Mouse (Mus musculus) midbrain, embryonic 10.5 days (tissue): ENCODE measurements around the gene Man1a2. TPM values are rescaled to one million over a fixed set of nuclear protein-coding genes. Genes with fewer than 3 reads are reported as not detected.

Experiments
- DNase-seq: peaks from one replicate; pipeline ENCODE4 v3.0.0-alpha.2; 2017; ENCODE audit warnings: low spot score
- H3K27ac ChIP-seq: fragments of 300-500 bp; sonication (generic); replicated peaks from 2 replicates; pipeline ENCODE4 v1.5.1; 2016; ENCODE audit warnings: mild to moderate bottlenecking
- H3K27me3 ChIP-seq: fragments of 300-500 bp; sonication (generic); 2 replicates; pipeline ENCODE4 v1.6.1; 2016; ENCODE audit warnings: low read depth, mild to moderate bottlenecking; ENCODE audit not compliant: poor library complexity, severe bottlenecking
- H3K36me3 ChIP-seq: fragments of 300-500 bp; sonication (generic); 2 replicates; pipeline ENCODE4 v1.6.1; 2016; ENCODE audit warnings: mild to moderate bottlenecking, moderate library complexity
- H3K4me1 ChIP-seq: fragments of 300-500 bp; sonication (generic); 2 replicates; pipeline ENCODE4 v1.6.1; 2016
- H3K4me3 ChIP-seq: fragments of 300-500 bp; sonication (generic); 2 replicates; pipeline ENCODE4 v1.5.1; 2016; ENCODE audit warnings: mild to moderate bottlenecking, moderate library complexity
- H3K9me3 ChIP-seq: fragments of 300-500 bp; sonication (generic); replicated peaks from 2 replicates; pipeline ENCODE4 v1.6.1; 2016; ENCODE audit warnings: mild to moderate bottlenecking
- WGBS: fragments of 180-500 bp; shearing (Covaris S2); methylation state at CpG from one replicate; pipeline ENCODE4 v1.1.7; 2016; 5-methylcytosine and 5-hydroxymethylcytosine counted together
- polyA plus RNA-seq: library from polyadenylated mRNA; unstranded; fragments of >200 nt; fragmentation: Nextera tagmentation; extraction: Ambion mirVana; gene quantifications from 2 replicates; pipeline ENCODE4 v1.2.1, GENCODE M21; 2016

The Man1a2 gene
- polyA plus RNA-seq, 1 experiment from 2014 or later = 41.1 TPM

DNA sequence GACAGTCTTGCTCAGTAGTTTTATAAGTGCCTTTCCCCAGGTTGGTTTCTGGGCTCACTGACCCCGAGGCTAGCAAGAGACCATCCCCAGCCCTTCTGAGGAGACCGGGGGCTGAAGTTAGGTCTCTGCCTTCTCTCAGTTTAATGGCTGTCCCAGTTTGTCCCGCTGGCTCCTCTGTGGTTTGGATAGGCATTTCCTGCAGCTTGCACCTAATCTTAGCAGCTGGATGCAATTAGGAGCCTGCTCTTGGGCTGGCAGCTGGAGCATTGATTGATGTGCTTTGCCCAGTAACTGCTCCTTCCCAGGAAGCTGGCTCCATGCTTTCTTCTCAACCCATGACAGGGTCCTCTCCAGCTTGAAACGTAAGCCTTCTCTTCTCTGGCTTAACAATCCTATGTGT lies 26.2 kb upstream of the Man1a2 start:
- no peak overlapping the region for H3K27ac ChIP-seq
- no peak for DNase-seq

DNA sequence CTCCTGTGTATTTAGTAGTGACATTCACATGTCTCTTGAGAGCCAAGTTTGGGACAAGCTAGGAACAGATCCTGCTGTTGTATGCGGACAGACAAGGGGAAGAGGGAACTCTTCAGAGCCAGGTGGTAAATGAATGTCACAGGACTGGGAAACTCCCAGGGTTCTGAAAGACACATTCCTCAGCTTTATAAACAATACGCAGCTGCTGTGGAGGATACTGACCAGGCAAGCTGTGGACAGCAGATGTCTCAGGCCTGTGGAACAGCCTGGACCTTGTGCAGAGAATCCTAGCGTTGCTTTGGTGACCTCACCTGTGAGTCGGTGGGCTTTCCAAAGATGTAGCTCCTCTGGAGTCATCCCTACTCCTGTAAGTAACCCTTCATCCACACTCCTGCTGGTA lies 21.8 kb upstream of the Man1a2 start:
- H3K4me1 ChIP-seq = peaks cover 13% of the 10 kb centered on the region
- no peak overlapping the region for H3K27ac ChIP-seq
- DNase-seq = no peak
- no peaks in the 10 kb centered on the region for H3K9me3 ChIP-seq
- 87% methylated on average over 4 of the region's 4 CpGs for WGBS
- no peaks in the 10 kb centered on the region for H3K27me3 ChIP-seq
- H3K4me3 ChIP-seq = no peak overlapping the region
- H3K36me3 ChIP-seq = no peaks in the 10 kb centered on the region

More for the DNA sequence above, 26.2 kb upstream of the Man1a2 start:
- Histone ChIP-seq H3K9me3 (no peaks in the 10 kb centered on the region), H3K4me3 (no peak overlapping the region), H3K4me1 (0 out of 2 replicates have a peak, but pooled peaks cover 4% of the 10 kb centered on the region), H3K27me3 (no peaks in the 10 kb centered on the region), H3K36me3 (no peaks in the 10 kb centered on the region)
- 69% methylated on average over 4 of the region's 4 CpGs for WGBS

GRCm38 (mm10) chr3:100705128-100705667 lies 19.9 kb upstream of the Man1a2 start:
- H3K4me1 ChIP-seq = peaks cover 13% of the 10 kb centered on the region
- H3K27ac ChIP-seq = peak overlapping the region; percentile 28; the same call in 1 of the 2 replicates
- 0 out of 2 replicates have a peak overlapping the region, but pooled peaks have one; percentile 7 for H3K4me3 ChIP-seq
- DNase-seq = peak; percentile 31
- no peaks in the 10 kb centered on the region for H3K36me3 ChIP-seq
- H3K9me3 ChIP-seq = no peaks in the 10 kb centered on the region
- 59% methylated on average over 11 of the region's 11 CpGs for WGBS
- H3K27me3 ChIP-seq = no peaks in the 10 kb centered on the region

GRCm38 (mm10) chr3:100703847-100704644 lies 18.7 kb upstream of the Man1a2 start:
- Histone ChIP-seq H3K4me1 (peaks cover 13% of the 10 kb centered on the region), H3K36me3 (no peaks in the 10 kb centered on the region), H3K4me3 (no peak overlapping the region), H3K27me3 (no peaks in the 10 kb centered on the region), H3K27ac (no peak overlapping the region), H3K9me3 (no peaks in the 10 kb centered on the region)
- no peak for DNase-seq
- 79% methylated on average over 22 of the region's 22 CpGs for WGBS

DNA sequence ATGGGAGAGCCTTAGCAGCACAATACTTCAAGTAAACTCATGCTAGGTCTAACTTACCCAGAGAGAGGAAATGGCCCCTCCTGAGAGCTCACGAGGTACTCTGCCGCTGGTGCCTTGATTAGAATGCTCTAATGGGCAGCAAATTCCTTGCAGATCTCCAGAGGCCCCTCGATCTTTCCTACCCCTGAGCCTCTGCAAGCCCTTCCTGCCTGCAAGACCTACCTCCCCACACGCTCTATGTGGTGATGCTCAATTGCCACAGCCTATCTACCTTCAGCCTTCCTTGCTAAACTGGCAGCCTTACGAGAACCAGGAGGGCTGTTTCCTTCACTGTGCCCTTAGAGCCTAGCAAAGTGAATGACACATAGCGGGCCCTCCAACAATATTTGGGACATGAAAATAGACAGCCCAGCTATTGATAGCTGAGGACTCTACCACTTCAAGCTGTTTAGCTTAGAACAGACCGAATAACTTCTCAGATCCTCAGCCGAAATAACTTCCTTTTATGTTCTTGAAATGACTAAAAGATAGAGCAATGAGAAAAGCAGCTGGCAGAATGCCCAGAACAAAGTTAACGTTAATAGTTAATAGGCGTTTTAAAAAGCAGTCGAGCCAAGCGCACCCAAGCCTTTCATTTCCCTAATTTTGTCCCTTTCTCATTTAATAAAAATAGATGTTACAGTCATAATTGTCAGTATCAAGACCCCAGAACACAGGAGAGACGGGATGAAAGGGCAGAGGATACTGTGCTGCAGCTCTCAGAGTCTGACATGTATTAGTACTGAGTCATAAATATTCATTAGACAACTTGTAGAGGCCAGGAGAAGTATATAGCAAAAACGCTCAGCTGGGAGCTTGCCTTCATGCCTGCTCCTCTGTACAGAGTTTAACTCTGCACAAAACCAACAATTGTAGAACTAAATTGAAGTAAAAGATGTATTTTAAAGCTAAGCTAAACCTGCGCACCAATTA lies 17.9 kb upstream of the Man1a2 start:
- no peaks in the 10 kb centered on the region for H3K36me3 ChIP-seq
- no peaks in the 10 kb centered on the region for H3K27me3 ChIP-seq
- 82% methylated on average over 15 of the region's 15 CpGs for WGBS
- H3K4me3 ChIP-seq = no peak overlapping the region
- peaks cover 13% of the 10 kb centered on the region for H3K4me1 ChIP-seq
- no peak overlapping the region for H3K27ac ChIP-seq
- H3K9me3 ChIP-seq = no peaks in the 10 kb centered on the region
- DNase-seq = no peak

DNA sequence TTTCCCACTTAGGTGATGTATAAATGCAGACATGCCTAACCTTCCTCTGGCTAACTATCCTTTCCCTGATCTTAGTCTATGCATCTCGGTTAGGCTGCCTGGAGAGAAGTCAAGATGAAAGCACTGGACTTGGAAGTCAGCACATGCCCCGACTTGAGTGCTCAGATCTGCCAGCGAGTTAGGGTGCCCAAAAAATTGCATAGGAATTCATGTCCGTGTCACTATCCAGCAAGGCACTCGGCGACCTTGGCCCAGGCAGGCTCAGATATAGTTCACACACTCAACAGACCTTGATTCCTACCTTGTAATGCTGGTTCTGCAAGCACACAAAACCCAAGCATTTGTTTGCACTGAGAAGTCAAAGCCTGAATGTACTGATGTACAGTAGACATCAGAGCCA lies 3.4 kb upstream of the Man1a2 start:
- Histone ChIP-seq H3K36me3 (no peaks in the 10 kb centered on the region), H3K27ac (no peak overlapping the region), H3K4me1 (peaks cover 17% of the 10 kb centered on the region), H3K9me3 (no peaks in the 10 kb centered on the region), H3K27me3 (no peaks in the 10 kb centered on the region), H3K4me3 (no peak overlapping the region)
- WGBS = 89% methylated on average over 6 of the region's 6 CpGs
- no peak for DNase-seq

DNA sequence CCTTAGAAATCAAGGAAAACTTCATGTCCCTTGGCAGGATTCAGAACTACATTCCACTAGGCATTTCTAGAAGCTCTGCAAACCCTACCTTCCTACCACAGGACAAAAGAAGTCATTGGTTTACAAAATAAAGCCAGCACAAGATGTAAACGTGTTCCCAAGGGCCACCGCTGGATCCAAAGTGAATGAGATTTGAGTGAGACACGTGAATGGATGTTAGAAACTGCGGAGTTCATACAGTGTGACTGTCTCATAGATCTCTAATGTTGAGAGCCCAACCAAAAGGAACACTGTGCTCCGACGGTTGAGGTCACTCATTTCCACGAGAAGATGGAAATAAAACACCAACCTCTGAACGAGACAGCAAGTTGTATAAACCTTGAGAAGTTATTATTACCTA lies 1.5 kb upstream of the Man1a2 start:
- Histone ChIP-seq H3K4me3 (peak overlapping the region; percentile 60; the same call in 1 of the 2 replicates), H3K27me3 (no peaks in the 10 kb centered on the region), H3K36me3 (no peaks in the 10 kb centered on the region), H3K9me3 (no peaks in the 10 kb centered on the region), H3K4me1 (peaks cover 37% of the 10 kb centered on the region), H3K27ac (peak overlapping the region; percentile 98; the same call in 1 of the 2 replicates)
- 89% methylated on average over 8 of the region's 8 CpGs for WGBS
- DNase-seq = no peak

GRCm38 (mm10) chr3:100685763-100686370 lies 564 bp upstream of the Man1a2 start:
- H3K4me1 ChIP-seq = peaks cover 45% of the 10 kb centered on the region
- DNase-seq = peak; percentile 79
- no peaks in the 10 kb centered on the region for H3K9me3 ChIP-seq
- H3K36me3 ChIP-seq = no peaks in the 10 kb centered on the region
- 2% methylated on average over 59 of the region's 77 CpGs for WGBS
- peak overlapping the region; percentile 98 for H3K27ac ChIP-seq
- H3K4me3 ChIP-seq = peak overlapping the region; percentile 60
- H3K27me3 ChIP-seq = no peaks in the 10 kb centered on the region

- under 1% methylated on average over 25 of the region's 25 CpGs for WGBS
- H3K27me3 ChIP-seq = no peaks in the 10 kb centered on the region
- DNase-seq = peak; percentile 34
- H3K4me3 ChIP-seq = peak overlapping the region; percentile 60
- H3K36me3 ChIP-seq = no peaks in the 10 kb centered on the region
- no peaks in the 10 kb centered on the region for H3K9me3 ChIP-seq
- H3K27ac ChIP-seq = peak overlapping the region; percentile 98
- peaks cover 49% of the 10 kb centered on the region for H3K4me1 ChIP-seq
These were observed 898 bp downstream of the Man1a2 start for GRCm38 (mm10) chr3:100684234-100684975.

DNA sequence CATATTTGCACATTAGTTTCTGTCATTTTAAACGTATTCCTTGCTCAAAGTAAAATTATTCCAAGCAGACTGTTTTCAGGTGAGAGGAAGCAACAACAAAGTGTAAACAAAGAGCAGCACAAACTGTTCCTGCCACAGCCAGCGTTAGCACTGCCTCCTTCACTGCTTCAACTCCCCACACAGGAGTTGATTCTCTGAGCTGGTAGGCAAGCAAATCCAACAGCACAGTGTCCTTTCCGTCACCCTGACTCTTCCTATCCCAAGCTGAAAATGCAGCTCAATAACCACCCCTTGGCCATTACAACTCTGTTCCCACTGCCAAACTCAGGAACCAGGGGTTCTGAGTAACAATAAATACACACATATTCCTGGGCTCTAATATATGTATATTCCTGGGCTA lies 2.5 kb downstream of the Man1a2 start:
- peaks cover 49% of the 10 kb centered on the region for H3K4me1 ChIP-seq
- WGBS = 25% methylated on average over 3 of the region's 3 CpGs
- H3K9me3 ChIP-seq = no peaks in the 10 kb centered on the region
- H3K27me3 ChIP-seq = no peaks in the 10 kb centered on the region
- H3K4me3 ChIP-seq = peak overlapping the region; percentile 60
- H3K27ac ChIP-seq = no peak overlapping the region
- H3K36me3 ChIP-seq = peaks cover 3% of the 10 kb centered on the region; the same call in 1 of the 2 replicates
- DNase-seq = no peak

- Histone ChIP-seq H3K36me3 (peaks cover 7% of the 10 kb centered on the region; the same call in 1 of the 2 replicates), H3K27ac (no peak overlapping the region), H3K9me3 (no peaks in the 10 kb centered on the region), H3K4me3 (peak overlapping the region; percentile 60), H3K4me1 (peaks cover 49% of the 10 kb centered on the region), H3K27me3 (no peaks in the 10 kb centered on the region)
- WGBS = 81% methylated on average over 4 of the region's 4 CpGs
- DNase-seq = no peak
These were observed 3.0 kb downstream of the Man1a2 start for GRCm38 (mm10) chr3:100682281-100682680.
